Mouse (Mus musculus) forebrain, embryonic 12.5 days (tissue): ENCODE data around the gene Hist1h4f. TPM values are rescaled to one million over a fixed set of nuclear protein-coding genes. Genes with fewer than 3 reads are reported as not detected.
"Not testable (repeated sequence)": the region's sequence is repeated elsewhere in the genome, so short reads cannot be mapped to it uniquely, and the experiment has no call there.

Experiments
- ATAC-seq: fragments of 200-750 bp; cut with Nextera tagmentation; 2 replicates; pipeline ENCODE4 v1.8.0; 2017; ENCODE audit warnings: moderate TSS enrichment; ENCODE audit not compliant: low FRiP score
- H3K27ac ChIP-seq: fragments of 300-500 bp; sonication (generic); 2 replicates; pipeline ENCODE4 v1.5.1; 2016; ENCODE audit warnings: mild to moderate bottlenecking
- H3K27me3 ChIP-seq: fragments of 300-500 bp; sonication (generic); 2 replicates; pipeline ENCODE4 v1.6.1; 2016; ENCODE audit warnings: mild to moderate bottlenecking
- H3K36me3 ChIP-seq: fragments of 300-500 bp; sonication (generic); replicated peaks from 2 replicates; pipeline ENCODE4 v1.6.1; 2016; ENCODE audit warnings: mild to moderate bottlenecking
- H3K4me1 ChIP-seq: fragments of 300-500 bp; sonication (generic); 2 replicates; pipeline ENCODE4 v1.6.1; 2016
- H3K4me2 ChIP-seq: fragments of 300-500 bp; sonication (generic); 2 replicates; pipeline ENCODE4 v1.6.1; 2016; ENCODE audit warnings: mild to moderate bottlenecking, moderate library complexity
- H3K4me3 ChIP-seq: fragments of 300-500 bp; sonication (generic); replicated peaks from 2 replicates; pipeline ENCODE4 v1.5.1; 2016; ENCODE audit warnings: mild to moderate bottlenecking
- H3K9ac ChIP-seq: fragments of 300-500 bp; sonication (generic); 2 replicates; pipeline ENCODE4 v1.6.1; 2016; ENCODE audit warnings: mild to moderate bottlenecking
- H3K9me3 ChIP-seq: fragments of 300-500 bp; sonication (generic); 2 replicates; pipeline ENCODE4 v1.6.1; 2016
- WGBS: fragments of 180-500 bp; shearing (Covaris S2); methylation state at CpG from one replicate; pipeline ENCODE4 v1.1.7; 2016; 5-methylcytosine and 5-hydroxymethylcytosine counted together
- polyA plus RNA-seq: library from polyadenylated mRNA; unstranded; fragments of >200 nt; fragmentation: Nextera tagmentation; extraction: Ambion mirVana; gene quantifications from 2 replicates; pipeline ENCODE4 v1.2.1, GENCODE M21; 2016

Hist1h4f gene
- polyA plus RNA-seq, 1 experiment from 2014 or later: 1.4 TPM

DNA sequence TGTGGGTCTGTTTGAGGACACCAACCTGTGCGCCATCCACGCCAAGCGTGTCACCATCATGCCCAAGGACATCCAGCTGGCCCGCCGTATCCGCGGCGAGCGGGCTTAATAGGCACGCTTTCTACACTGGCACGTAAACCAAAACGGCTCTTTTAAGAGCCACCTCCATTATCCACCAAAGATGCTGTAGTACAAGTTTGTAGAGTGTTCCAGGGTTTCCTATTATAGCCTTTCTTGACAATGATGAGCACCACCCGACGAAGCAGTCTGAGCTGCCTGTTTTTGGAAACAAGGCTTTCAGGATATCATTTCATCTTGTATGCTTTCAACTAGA, 6.7 kb downstream of the Hist1h4f start:
- H3K9ac ChIP-seq: peak overlapping the region; percentile 57; the same call in 1 of the 2 replicates
- peak overlapping the region; percentile 47 for H3K4me3 ChIP-seq
- peak overlapping the region; percentile 62 for H3K4me2 ChIP-seq
- peak overlapping the region; percentile 94 for H3K27ac ChIP-seq
- 1% methylated on average over 13 of the region's 14 CpGs for WGBS
- not testable (repeated sequence) for H3K27me3 ChIP-seq, H3K36me3 ChIP-seq, H3K9me3 ChIP-seq
- peaks cover 10% of the 10 kb centered on the region; the same call in 1 of the 2 replicates for H3K4me1 ChIP-seq
- ATAC-seq: peak; percentile 1; the same call in 1 of the 2 replicates

DNA sequence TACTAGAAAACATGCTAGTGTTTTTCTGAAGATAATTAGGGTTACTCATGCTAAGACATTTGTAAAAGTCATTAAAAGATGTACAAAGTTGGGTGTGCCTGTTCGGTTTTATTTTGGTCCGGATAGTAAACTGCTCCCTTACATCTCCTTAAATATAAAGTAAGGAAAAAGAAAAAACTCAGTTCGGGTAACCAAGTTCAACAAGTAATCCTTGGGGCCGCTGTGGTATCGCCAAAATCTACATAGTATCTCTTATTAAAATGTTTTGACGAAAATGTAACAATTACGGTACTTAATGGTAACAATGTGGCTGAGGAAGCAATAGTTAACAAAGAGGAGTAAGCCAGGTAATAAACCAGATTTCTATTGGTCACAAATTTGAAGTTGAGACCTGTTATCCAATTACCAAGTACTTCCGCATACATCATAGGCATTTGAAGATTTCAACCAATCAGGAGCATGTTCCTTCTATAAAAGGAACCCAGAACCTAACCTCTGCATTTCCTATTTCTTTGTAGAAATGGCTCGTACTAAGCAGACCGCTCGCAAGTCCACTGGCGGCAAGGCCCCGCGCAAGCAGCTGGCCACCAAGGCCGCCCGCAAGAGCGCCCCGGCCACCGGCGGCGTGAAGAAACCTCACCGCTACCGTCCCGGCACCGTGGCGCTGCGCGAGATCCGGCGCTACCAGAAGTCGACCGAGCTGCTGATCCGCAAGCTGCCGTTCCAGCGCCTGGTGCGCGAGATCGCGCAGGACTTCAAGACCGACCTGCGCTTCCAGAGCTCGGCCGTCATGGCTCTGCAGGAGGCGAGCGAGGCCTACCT, 7.3 kb downstream of the Hist1h4f start, which contains the start of gene Hist1h3f:
Gene Hist1h3f, plus strand, starts transcription at position 88 of the 822 bp plus-strand sequence.
- Histone ChIP-seq H3K27ac (peak within 1 kb of the TSS; percentile 94), H3K4me3 (peak within 1 kb of the TSS; percentile 47), H3K9ac (peak within 1 kb of the TSS; percentile 61), H3K4me1 (peaks cover 10% of the 10 kb centered on the region; the same call in 1 of the 2 replicates), H3K36me3 (no peaks in the 10 kb centered on the region), H3K27me3 (no peaks in the 10 kb centered on the region), H3K9me3 (no peaks in the 10 kb centered on the region), H3K4me2 (peak within 1 kb of the TSS; percentile 62)
- ATAC-seq: peak; percentile 95
- WGBS: under 1% methylated on average over 25 of the region's 45 CpGs

DNA sequence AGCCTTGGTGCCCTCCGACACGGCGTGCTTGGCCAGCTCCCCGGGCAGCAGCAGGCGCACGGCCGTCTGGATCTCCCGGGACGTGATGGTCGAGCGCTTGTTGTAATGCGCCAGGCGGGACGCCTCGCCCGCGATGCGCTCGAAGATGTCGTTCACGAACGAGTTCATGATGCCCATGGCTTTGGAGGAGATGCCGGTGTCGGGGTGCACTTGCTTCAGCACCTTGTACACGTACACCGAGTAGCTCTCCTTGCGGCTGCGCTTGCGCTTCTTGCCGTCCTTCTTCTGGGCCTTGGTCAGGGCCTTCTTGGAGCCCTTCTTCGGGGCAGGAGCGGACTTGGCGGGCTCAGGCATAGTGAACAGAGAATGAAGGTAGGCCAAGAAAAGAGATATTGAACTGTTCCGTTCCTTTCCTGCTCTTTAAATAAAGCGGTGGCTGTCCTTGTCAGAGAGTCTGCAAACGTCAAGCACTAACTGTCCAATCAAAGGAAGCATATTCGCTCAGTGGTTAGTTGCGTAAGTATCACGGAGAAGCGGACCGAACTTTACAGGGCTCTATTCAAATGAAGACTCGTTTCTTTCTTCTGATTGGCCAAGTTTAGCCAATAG, 8.3 kb downstream of the Hist1h4f start, which contains the start of gene Hist1h2bh:
Gene Hist1h2bh, minus strand, starts transcription at position 394 of the 609 bp plus-strand sequence.
- peak; percentile 92 for ATAC-seq
- H3K9me3 ChIP-seq, H3K27me3 ChIP-seq, H3K36me3 ChIP-seq: not testable (repeated sequence)
- peak within 1 kb of the TSS; percentile 47 for H3K4me3 ChIP-seq
- under 1% methylated on average over 42 of the region's 42 CpGs for WGBS
- H3K27ac ChIP-seq: peak within 1 kb of the TSS; percentile 92
- H3K4me2 ChIP-seq: peak within 1 kb of the TSS; percentile 62
- H3K4me1 ChIP-seq: peaks cover 10% of the 10 kb centered on the region; the same call in 1 of the 2 replicates
- peak within 1 kb of the TSS; percentile 61 for H3K9ac ChIP-seq

DNA sequence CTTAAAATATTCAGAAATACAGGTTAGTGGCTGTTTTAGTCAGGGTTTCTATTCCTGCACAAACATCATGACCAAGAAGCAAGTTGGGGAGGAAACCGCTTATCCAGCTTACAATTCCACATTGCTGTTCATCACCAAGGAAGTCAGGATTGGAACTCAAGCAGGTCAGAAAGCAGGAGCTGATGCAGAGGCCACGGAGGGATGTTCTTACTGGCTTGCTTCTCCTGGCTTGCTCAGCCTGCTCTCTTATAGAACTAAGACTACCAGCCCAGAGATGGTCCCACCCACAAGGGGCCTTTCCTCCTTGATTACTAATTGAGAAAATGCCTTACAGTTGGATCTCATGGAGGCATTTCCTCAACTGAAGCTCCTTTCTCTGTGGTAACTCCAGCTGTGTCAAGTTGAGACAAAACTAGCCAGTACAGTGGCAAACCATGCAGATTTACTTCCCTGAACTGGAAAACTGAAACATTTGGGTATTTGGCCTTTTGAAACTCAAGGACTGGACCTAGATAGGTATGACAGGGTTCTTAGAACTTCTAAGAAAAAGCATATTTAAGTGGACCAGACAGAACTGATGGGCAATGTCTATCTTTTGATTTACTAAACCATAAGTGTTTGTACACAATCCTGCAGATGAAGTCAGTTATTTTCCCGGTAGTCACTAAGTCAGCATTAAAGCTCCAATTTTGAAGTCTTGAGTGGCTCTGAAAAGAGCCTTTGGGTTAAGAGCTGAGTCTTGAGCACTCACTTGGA, 9.0 kb downstream of the Hist1h4f start:
- Histone ChIP-seq H3K27ac (peak overlapping the region; percentile 91), H3K9ac (peak overlapping the region; percentile 61), H3K4me2 (peak overlapping the region; percentile 62), H3K4me1 (peaks cover 12% of the 10 kb centered on the region; the same call in 1 of the 2 replicates), H3K4me3 (peak overlapping the region; percentile 45)
- not testable (repeated sequence) for H3K27me3 ChIP-seq, H3K9me3 ChIP-seq, H3K36me3 ChIP-seq, ATAC-seq
- 5% methylated on average over 3 of the region's 3 CpGs for WGBS

DNA sequence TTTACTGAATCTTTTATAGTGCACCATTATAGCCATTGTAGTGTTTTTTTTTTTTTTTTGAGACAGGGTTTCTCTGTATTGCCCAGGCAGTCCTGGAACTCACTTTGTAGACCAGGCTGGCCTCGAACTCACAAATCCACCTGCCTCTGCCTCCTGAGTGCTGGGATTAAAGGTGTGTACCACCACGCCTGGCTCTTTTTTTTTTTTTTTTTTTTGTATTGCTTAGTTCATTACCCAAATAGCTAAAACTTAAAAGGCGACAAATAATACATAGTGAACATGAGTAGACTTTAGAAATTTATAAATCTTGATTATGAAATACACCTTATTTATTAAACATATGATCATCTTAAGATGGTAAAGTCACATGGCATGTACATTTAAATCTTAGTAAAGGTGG, 10.0 kb downstream of the Hist1h4f start:
- H3K4me1 ChIP-seq: peaks cover 19% of the 10 kb centered on the region; the same call in 1 of the 2 replicates
- no peaks in the 10 kb centered on the region for H3K9me3 ChIP-seq
- no peak overlapping the region for H3K9ac ChIP-seq
- no peak overlapping the region for H3K4me2 ChIP-seq
- WGBS: 83% methylated on average over 3 of the region's 3 CpGs
- no peak for ATAC-seq
- no peaks in the 10 kb centered on the region for H3K36me3 ChIP-seq
- no peak overlapping the region for H3K27ac ChIP-seq
- H3K27me3 ChIP-seq: no peaks in the 10 kb centered on the region
- no peak overlapping the region for H3K4me3 ChIP-seq

DNA sequence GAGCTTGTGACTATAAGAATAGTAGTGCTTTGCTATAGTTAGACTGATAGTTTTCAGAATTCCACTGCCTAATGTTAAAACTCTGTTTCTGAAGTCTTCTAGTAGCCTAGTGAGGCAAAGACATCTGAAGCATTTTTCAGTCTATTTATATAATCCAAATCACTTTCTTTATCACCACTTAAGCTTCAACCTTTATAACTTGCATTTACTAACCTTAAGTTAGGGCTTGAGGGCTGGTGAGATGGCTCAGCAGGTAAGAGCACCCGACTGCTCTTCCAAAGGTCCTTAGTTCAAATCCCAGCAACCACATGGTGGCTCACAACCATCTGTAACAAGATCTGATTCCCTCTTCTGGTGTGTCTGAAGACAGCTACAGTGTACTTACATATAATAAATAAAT, 11.6 kb downstream of the Hist1h4f start:
- 70% methylated on average over 1 of the region's 1 CpGs for WGBS
- H3K9me3 ChIP-seq, H3K27ac ChIP-seq, H3K27me3 ChIP-seq, H3K9ac ChIP-seq, H3K4me2 ChIP-seq, ATAC-seq, H3K36me3 ChIP-seq, H3K4me3 ChIP-seq: not testable (repeated sequence)
- peaks cover 21% of the 10 kb centered on the region for H3K4me1 ChIP-seq

DNA sequence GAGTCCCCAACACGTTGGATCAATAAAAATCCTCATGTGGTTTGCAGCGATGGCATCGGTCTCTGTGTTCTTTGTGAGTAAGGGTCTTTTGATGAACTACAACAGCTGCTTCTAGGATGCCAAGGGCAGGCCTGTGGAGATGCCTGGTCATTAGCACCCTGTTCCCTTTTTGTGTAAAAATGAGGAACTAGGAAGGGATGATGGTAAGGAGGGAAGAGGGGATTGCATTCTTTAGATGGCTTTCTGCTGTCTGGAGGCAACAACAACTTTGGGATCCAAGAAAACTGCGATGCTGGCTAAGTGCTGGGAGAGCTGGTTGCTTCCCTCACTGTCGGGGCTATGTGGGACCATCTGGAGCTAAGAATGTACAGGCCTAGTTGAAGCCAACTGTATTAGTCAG, 13.2 kb downstream of the Hist1h4f start:
- no peak overlapping the region for H3K4me3 ChIP-seq
- H3K4me2 ChIP-seq: no peak overlapping the region
- H3K9me3 ChIP-seq: no peaks in the 10 kb centered on the region
- no peaks in the 10 kb centered on the region for H3K27me3 ChIP-seq
- ATAC-seq: no peak
- H3K4me1 ChIP-seq: peaks cover 27% of the 10 kb centered on the region
- no peak overlapping the region for H3K9ac ChIP-seq
- WGBS: 81% methylated on average over 5 of the region's 5 CpGs
- H3K36me3 ChIP-seq: no peaks in the 10 kb centered on the region
- 0 out of 2 replicates have a peak overlapping the region, but pooled peaks have one; percentile 19 for H3K27ac ChIP-seq

DNA sequence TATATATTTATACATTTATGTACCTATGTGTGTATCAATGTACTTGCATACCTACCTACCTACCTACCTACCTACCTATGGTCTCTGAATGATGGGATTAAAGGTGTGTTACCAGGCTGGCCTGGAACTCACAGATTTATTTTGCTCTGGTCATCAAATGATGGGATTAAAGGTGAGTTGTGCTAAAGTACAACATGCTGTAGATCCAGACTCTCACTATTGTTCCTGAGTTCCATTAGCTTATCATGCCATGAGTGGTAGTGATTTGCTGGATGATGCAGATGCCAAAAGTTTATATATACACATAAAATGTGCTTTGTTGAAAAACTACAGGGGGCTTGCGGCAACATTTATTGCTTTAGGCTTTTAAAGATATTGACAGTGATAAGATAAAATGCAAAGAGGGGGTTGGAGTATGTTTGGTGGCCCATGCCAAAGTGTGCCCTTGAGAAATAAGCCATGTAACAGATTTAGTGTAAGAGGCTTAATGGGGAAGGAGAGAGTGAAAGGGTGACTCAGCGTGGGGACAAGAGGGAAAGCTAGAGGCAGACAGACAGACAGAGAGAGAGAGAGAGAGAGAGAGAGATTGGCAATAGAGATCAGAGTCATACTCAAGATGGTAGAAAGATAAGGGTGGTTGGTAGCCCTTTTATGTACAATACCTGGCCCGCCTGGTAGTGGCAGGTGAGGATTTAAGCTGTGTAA, 14.3 kb downstream of the Hist1h4f start:
- Histone ChIP-seq H3K4me2 (peak overlapping the region; percentile 58), H3K27ac (0 out of 2 replicates have a peak overlapping the region, but pooled peaks have one; percentile 58), H3K4me3 (peak overlapping the region; percentile 50), H3K36me3 (no peaks in the 10 kb centered on the region), H3K4me1 (peaks cover 31% of the 10 kb centered on the region), H3K9ac (peak overlapping the region; percentile 63; the same call in 1 of the 2 replicates), H3K9me3 (no peaks in the 10 kb centered on the region), H3K27me3 (no peaks in the 10 kb centered on the region)
- WGBS: 77% methylated on average over 3 of the region's 3 CpGs
- no peak for ATAC-seq

DNA sequence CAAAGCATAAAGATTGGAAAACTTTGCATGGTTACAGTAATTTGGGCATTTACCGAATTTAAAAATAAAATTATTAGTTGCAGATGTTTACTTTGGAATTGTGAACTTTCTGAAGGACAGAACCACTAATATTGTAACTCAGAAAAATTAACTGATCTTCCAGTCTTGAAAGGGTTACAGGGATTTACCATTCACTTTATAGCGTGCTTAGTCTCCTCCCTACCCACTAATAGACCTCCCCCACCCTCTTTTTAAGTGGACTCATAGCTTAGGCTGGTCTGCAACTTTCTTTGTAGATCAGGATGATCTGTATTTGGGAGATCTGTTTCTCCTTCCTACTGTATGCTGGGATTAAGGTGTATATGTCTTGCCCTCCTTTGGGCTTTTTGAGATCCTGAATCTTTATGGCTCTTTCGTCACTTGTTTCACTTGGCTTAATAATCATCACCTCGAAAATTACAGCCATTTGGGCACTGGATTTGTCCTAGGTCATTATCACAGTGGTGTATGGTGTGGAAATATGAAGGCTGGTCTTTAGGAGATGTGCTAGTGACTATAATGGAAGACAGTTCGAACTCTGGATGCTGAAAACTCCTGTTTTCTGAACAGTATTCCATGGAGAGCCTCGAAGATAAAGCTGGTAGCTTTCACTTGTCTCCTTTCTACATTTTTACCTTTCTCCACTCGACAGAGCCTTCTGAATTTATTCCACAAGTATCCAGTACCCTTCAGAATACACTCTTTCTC, 15.2 kb downstream of the Hist1h4f start:
- H3K9ac ChIP-seq: peak overlapping the region; percentile 63
- H3K4me3 ChIP-seq: peak overlapping the region; percentile 50
- ATAC-seq: no peak
- WGBS: 20% methylated on average over 7 of the region's 7 CpGs
- no peaks in the 10 kb centered on the region for H3K27me3 ChIP-seq
- H3K4me2 ChIP-seq: peak overlapping the region; percentile 58
- H3K36me3 ChIP-seq: no peaks in the 10 kb centered on the region
- peak overlapping the region; percentile 77 for H3K27ac ChIP-seq
- H3K4me1 ChIP-seq: peaks cover 30% of the 10 kb centered on the region
- no peaks in the 10 kb centered on the region for H3K9me3 ChIP-seq

DNA sequence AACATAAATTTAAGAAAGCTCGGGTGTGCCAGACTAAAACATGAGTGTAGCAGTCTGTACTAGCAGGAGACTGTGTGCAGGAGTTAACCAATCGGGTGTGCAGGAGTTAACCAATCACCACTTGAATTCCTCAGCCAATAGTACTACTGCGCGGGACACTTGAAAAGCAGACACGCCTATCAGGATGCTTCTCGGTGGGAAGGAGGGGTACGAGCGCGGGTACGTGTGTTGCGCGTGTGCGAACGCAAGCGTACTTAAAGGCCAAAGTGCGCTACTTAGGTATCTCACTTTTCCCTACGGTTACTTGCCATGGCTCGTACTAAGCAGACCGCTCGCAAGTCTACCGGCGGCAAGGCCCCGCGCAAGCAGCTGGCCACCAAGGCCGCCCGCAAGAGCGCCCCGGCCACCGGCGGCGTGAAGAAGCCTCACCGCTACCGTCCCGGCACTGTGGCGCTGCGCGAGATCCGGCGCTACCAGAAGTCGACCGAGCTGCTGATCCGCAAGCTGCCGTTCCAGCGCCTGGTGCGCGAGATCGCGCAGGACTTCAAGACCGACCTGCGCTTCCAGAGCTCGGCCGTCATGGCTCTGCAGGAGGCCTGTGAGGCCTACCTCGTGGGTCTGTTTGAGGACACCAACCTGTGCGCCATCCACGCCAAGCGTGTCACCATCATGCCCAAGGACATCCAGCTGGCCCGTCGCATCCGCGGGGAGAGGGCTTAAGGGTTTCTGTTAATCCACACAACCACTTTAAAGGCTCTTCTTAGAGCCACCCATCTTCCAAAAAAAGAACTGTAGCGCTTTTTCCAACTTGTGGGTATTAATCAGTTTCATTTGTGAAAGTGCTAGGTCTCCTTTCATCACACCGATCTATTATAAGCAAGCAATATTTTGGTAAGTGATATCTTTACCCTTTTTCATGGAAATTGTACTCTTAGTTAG, 16.0 kb downstream of the Hist1h4f start, which contains the start of gene Hist1h3g:
Gene Hist1h3g, plus strand, starts transcription at position 286 of the 939 bp plus-strand sequence.
- H3K4me3 ChIP-seq: peak within 1 kb of the TSS; percentile 50
- peak within 1 kb of the TSS; percentile 58 for H3K4me2 ChIP-seq
- H3K27me3 ChIP-seq, H3K9me3 ChIP-seq, H3K36me3 ChIP-seq: not testable (repeated sequence)
- peak; percentile 90 for ATAC-seq
- under 1% methylated on average over 48 of the region's 62 CpGs for WGBS
- H3K27ac ChIP-seq: peak within 1 kb of the TSS; percentile 98
- peak within 1 kb of the TSS; percentile 70 for H3K9ac ChIP-seq
- peaks cover 30% of the 10 kb centered on the region for H3K4me1 ChIP-seq
